Mouse (Mus musculus) embryonic facial prominence, embryonic 14.5 days (tissue): ENCODE data around the gene Zfp275. TPM values are rescaled to one million over a fixed set of nuclear protein-coding genes. Genes with fewer than 3 reads are reported as not detected.
"Not testable (repeated sequence)": the region's sequence is repeated elsewhere in the genome, so short reads cannot be mapped to it uniquely, and the experiment has no call there.

ENCODE experiments used
- ATAC-seq: fragments of 200-750 bp; cut with Nextera tagmentation; 2 replicates; pipeline ENCODE4 v1.8.0; 2017; ENCODE audit warnings: low read depth, moderate number of reproducible peaks, moderate TSS enrichment
- DNase-seq: peaks from one replicate; pipeline ENCODE4 v3.0.0-alpha.2; 2015; ENCODE audit warnings: low spot score
- H3K27ac ChIP-seq: fragments of 300-500 bp; sonication (generic); replicated peaks from 2 replicates; pipeline ENCODE4 v1.5.1; 2014; ENCODE audit warnings: low read depth, mild to moderate bottlenecking, low read length, moderate library complexity
- H3K27me3 ChIP-seq: fragments of 300-500 bp; sonication (generic); replicated peaks from 2 replicates; pipeline ENCODE4 v1.6.1; 2014; ENCODE audit warnings: low read length; ENCODE audit not compliant: control insufficient read depth, insufficient read depth
- H3K36me3 ChIP-seq: fragments of 300-500 bp; sonication (generic); 2 replicates; pipeline ENCODE4 v1.6.1; 2014; ENCODE audit warnings: low read length, mixed read lengths; ENCODE audit not compliant: control insufficient read depth, insufficient read depth
- H3K4me1 ChIP-seq: fragments of 300-500 bp; sonication (generic); 2 replicates; pipeline ENCODE4 v1.6.1; 2014; ENCODE audit warnings: antibody characterized with exemption, low read length; ENCODE audit not compliant: control insufficient read depth, insufficient read depth
- H3K4me2 ChIP-seq: fragments of 300-500 bp; sonication (generic); 2 replicates; pipeline ENCODE4 v1.6.1; 2014; ENCODE audit warnings: low read depth, mild to moderate bottlenecking, low read length, moderate library complexity, mixed read lengths
- H3K4me3 ChIP-seq: fragments of 300-500 bp; sonication (generic); 2 replicates; pipeline ENCODE4 v1.5.1; 2014; ENCODE audit warnings: low read depth, mild to moderate bottlenecking, low read length
- H3K9ac ChIP-seq: fragments of 300-500 bp; sonication (generic); 2 replicates; pipeline ENCODE4 v1.6.1; 2014; ENCODE audit warnings: low read depth, mild to moderate bottlenecking, low read length, moderate library complexity, mixed read lengths
- H3K9me3 ChIP-seq: fragments of 300-500 bp; sonication (generic); 2 replicates; pipeline ENCODE4 v1.6.1; 2016; ENCODE audit warnings: low read length; ENCODE audit not compliant: control insufficient read depth
- WGBS: fragments of 180-500 bp; shearing (Covaris S2); extraction: QIAGEN DNeasy Blood & Tissue Kit; methylation state at CpG from one replicate; pipeline ENCODE4 v1.1.7; 2014; 5-methylcytosine and 5-hydroxymethylcytosine counted together
- polyA plus RNA-seq: library from polyadenylated mRNA; unstranded; fragments of >200 nt; fragmentation: Nextera tagmentation; extraction: Ambion mirVana; gene quantifications from 2 replicates; pipeline ENCODE4 v1.2.1, GENCODE M21; 2014

Gene Zfp275
- 27.1 and 28.1 TPM in 2 replicates for polyA plus RNA-seq

GRCm38 (mm10) chrX:73342483-73342895 is at the start of gene Zfp275:
TSS of gene Zfp275 (plus strand) at chrX:73342621.
- H3K9ac ChIP-seq, result peak within 1 kb of the TSS; percentile 79
- no peaks in the 10 kb centered on the region for H3K9me3 ChIP-seq
- peaks cover 4% of the 10 kb centered on the region; the same call in 1 of the 2 replicates for H3K4me1 ChIP-seq
- ATAC-seq, result peak; percentile 97
- no peaks in the 10 kb centered on the region for H3K36me3 ChIP-seq
- H3K4me3 ChIP-seq, result peak within 1 kb of the TSS; percentile 59
- peak; percentile 88 for DNase-seq
- no peaks in the 10 kb centered on the region; the same call in 1 of the 2 replicates for H3K27me3 ChIP-seq
- peak within 1 kb of the TSS; percentile 79 for H3K27ac ChIP-seq
- peak within 1 kb of the TSS; percentile 60 for H3K4me2 ChIP-seq
- 27% methylated on average over 35 of the region's 37 CpGs for WGBS

GRCm38 (mm10) chrX:73292876-73293275 is 49.5 kb upstream of the Zfp275 start, which contains the start of the genes Xlr5a and Xlr5c:
TSS of gene Xlr5a (minus strand) at chrX:73292976.
TSS of gene Xlr5c (minus strand) at chrX:73292976.
- H3K9me3 ChIP-seq, DNase-seq, H3K9ac ChIP-seq, H3K4me3 ChIP-seq, H3K4me1 ChIP-seq, H3K4me2 ChIP-seq, H3K27ac ChIP-seq, ATAC-seq, H3K27me3 ChIP-seq, H3K36me3 ChIP-seq: not testable (repeated sequence)
- WGBS, result 85% methylated on average over 10 of the region's 17 CpGs

GRCm38 (mm10) chrX:73295745-73296144 is 46.7 kb upstream of the Zfp275 start:
- H3K36me3 ChIP-seq, H3K9me3 ChIP-seq, H3K9ac ChIP-seq, H3K27ac ChIP-seq, DNase-seq, ATAC-seq, H3K27me3 ChIP-seq, H3K4me1 ChIP-seq, H3K4me3 ChIP-seq, H3K4me2 ChIP-seq: not testable (repeated sequence)
- WGBS, result 79% methylated on average over 6 of the region's 10 CpGs

GRCm38 (mm10) chrX:73312522-73312921 is 29.9 kb upstream of the Zfp275 start:
- DNase-seq (peak; percentile 41), ATAC-seq (no peak)
- no peak overlapping the region for H3K9ac ChIP-seq
- H3K4me1 ChIP-seq, result no peaks in the 10 kb centered on the region
- WGBS, result 34% methylated on average over 3 of the region's 3 CpGs
- H3K36me3 ChIP-seq, result no peaks in the 10 kb centered on the region
- H3K27ac ChIP-seq, result no peak overlapping the region
- no peaks in the 10 kb centered on the region for H3K9me3 ChIP-seq
- H3K4me2 ChIP-seq, result no peak overlapping the region
- no peak overlapping the region for H3K4me3 ChIP-seq
- no peaks in the 10 kb centered on the region for H3K27me3 ChIP-seq

- Histone ChIP-seq H3K4me2 (no peak overlapping the region), H3K27ac (no peak overlapping the region), H3K36me3 (no peaks in the 10 kb centered on the region), H3K4me1 (no peaks in the 10 kb centered on the region), H3K9ac (no peak overlapping the region), H3K9me3 (no peaks in the 10 kb centered on the region), H3K27me3 (no peaks in the 10 kb centered on the region; the same call in 1 of the 2 replicates), H3K4me3 (no peak overlapping the region)
- DNase-seq (peak; percentile 36), ATAC-seq (peak; percentile 63; the same call in 1 of the 2 replicates)
- WGBS, result 64% methylated on average over 3 of the region's 3 CpGs
Measured at GRCm38 (mm10) chrX:73321029-73321428, 21.4 kb upstream of the Zfp275 start.

GRCm38 (mm10) chrX:73327215-73327614 is 15.2 kb upstream of the Zfp275 start:
- H3K4me2 ChIP-seq, result no peak overlapping the region
- H3K4me1 ChIP-seq, result no peaks in the 10 kb centered on the region
- ATAC-seq (no peak), DNase-seq (no peak)
- no peak overlapping the region for H3K27ac ChIP-seq
- 69% methylated on average over 2 of the region's 2 CpGs for WGBS
- H3K9ac ChIP-seq, result no peak overlapping the region
- no peak overlapping the region for H3K4me3 ChIP-seq
- no peaks in the 10 kb centered on the region for H3K9me3 ChIP-seq
- no peaks in the 10 kb centered on the region for H3K36me3 ChIP-seq
- H3K27me3 ChIP-seq, result no peaks in the 10 kb centered on the region

GRCm38 (mm10) chrX:73333548-73333947 is 8.9 kb upstream of the Zfp275 start:
- H3K27ac ChIP-seq, result no peak overlapping the region
- H3K9ac ChIP-seq, result no peak overlapping the region
- no peaks in the 10 kb centered on the region for H3K9me3 ChIP-seq
- H3K4me3 ChIP-seq, result no peak overlapping the region
- ATAC-seq, result no peak
- H3K4me1 ChIP-seq, result no peaks in the 10 kb centered on the region
- H3K4me2 ChIP-seq, result no peak overlapping the region
- H3K27me3 ChIP-seq, result no peaks in the 10 kb centered on the region; the same call in 1 of the 2 replicates
- no peaks in the 10 kb centered on the region for H3K36me3 ChIP-seq
- no peak for DNase-seq

- no peaks in the 10 kb centered on the region; the same call in 1 of the 2 replicates for H3K27me3 ChIP-seq
- no peaks in the 10 kb centered on the region for H3K9me3 ChIP-seq
- DNase-seq, result no peak
- no peak within 1 kb of the TSS for H3K27ac ChIP-seq
- H3K36me3 ChIP-seq, result no peaks in the 10 kb centered on the region
- no peak for ATAC-seq
- no peak within 1 kb of the TSS for H3K9ac ChIP-seq
- H3K4me3 ChIP-seq, result no peak within 1 kb of the TSS
- WGBS, result 78% methylated on average over 4 of the region's 4 CpGs
- no peaks in the 10 kb centered on the region for H3K4me1 ChIP-seq
- no peak within 1 kb of the TSS for H3K4me2 ChIP-seq
Measured at GRCm38 (mm10) chrX:73336740-73337139, 5.7 kb upstream of the Zfp275 start, which contains the start of gene Gm45015. TSS of gene Gm45015 (minus strand) at chrX:73336840.

- Histone ChIP-seq H3K4me1 (peaks cover 4% of the 10 kb centered on the region; the same call in 1 of the 2 replicates), H3K4me3 (no peak overlapping the region), H3K36me3 (no peaks in the 10 kb centered on the region), H3K4me2 (no peak overlapping the region), H3K27me3 (no peaks in the 10 kb centered on the region), H3K9ac (no peak overlapping the region), H3K27ac (no peak overlapping the region), H3K9me3 (no peaks in the 10 kb centered on the region)
- WGBS, result 65% methylated on average over 1 of the region's 1 CpGs
- no peak for DNase-seq
- ATAC-seq, result no peak
Measured at GRCm38 (mm10) chrX:73341473-73341872, 948 bp upstream of the Zfp275 start.
